8 mouse cellular contexts compared by ENCODE assay signal in the genomic region with DNA sequence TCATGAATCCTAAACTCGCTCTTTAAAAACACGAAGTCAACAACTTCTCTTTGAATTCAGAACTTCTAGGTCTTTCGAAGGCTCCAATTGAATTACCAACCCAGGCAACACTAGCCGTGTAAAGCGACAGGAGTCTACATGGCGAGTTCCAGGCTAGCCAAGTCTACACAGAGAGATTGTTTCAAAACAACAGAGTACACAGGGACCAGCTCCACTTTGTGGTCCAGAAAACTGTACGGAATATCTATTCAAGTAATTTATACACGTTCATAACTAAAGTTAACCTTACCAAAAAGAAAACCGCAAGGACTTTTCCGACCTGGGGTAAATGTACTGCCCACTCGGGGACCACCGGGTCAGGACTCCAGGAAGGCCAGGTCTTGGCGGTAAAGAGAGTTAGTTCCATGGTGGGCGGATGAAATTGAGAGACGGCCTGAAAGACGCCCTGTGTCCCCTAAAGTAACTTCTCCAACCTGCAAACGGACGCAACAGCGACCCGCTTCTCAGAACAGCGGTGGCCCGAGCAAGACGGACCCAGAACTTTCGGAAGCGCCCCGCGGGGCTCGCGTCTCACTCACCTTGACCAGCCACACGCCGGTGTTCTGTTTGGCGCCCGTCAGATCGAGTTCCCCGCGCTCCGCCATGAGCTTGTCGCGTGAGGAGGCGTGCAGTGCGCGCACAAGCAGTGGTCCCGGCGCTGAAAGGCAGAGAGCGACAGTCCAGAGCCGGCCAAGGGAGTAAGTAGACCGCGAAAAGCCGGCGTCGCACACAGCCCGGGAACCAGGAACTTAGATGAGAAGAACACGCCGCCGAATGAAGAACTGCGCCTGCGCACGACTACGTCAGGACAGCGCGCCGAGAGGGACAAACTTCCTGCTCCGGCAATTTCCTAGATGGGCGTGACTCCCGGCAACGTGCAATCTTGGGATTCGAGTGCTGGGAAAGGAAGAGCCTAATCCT. TPM values are rescaled to one million over a fixed set of nuclear protein-coding genes. Genes with fewer than 3 reads are reported as not detected.
DNase-seq lines count a peak whose midpoint lies in the region; ATAC-seq and TF ChIP-seq lines count a peak whose summit lies in the region.

Gene Gtf2f2, minus strand, starts transcription at position 764 of the 960 bp plus-strand sequence.

- peak; percentile 90 for DNase-seq in 3T3-L1 (ENCODE audit: low read depth, low spot score)
- DNase-seq in adrenal gland, postnatal 4 days (ENCODE audit: low spot score in 2 of 2), result peak; percentile 93 to 98
- peak; percentile 96 for DNase-seq in embryonic facial prominence, embryonic 14.5 days (ENCODE audit: low spot score)
- DNase-seq in heart, adult 2 months, result peak; percentile 92 to 98
- DNase-seq in kidney, adult 8-10 months, result peak; percentile 90 to 94
- DNase-seq in spleen, postnatal 10 days (ENCODE audit: low spot score in 2 of 2), result peak; percentile 91 to 92

- H3K9ac ChIP-seq in embryonic facial prominence, embryonic 14.5 days (ENCODE audit: low read depth, low read length), result peak within 1 kb of the TSS; percentile 88
- peak within 1 kb of the TSS; percentile 85 for H3K9ac ChIP-seq in heart, adult 2 months (ENCODE audit: low read depth, low read length)
- H3K9ac ChIP-seq in limb, embryonic 13.5 days, result peak within 1 kb of the TSS; percentile 88
- peak within 1 kb of the TSS; percentile 68 for H3K9ac ChIP-seq in midbrain, embryonic 16.5 days (ENCODE audit: low read depth, low read length)

- peak within 1 kb of the TSS; percentile 85 for H3K27ac ChIP-seq in embryonic facial prominence, embryonic 14.5 days (replicated peaks; ENCODE audit: low read depth, low read length)
- peak within 1 kb of the TSS; percentile 62 for H3K27ac ChIP-seq in heart, adult 2 months
- H3K27ac ChIP-seq in limb, embryonic 13.5 days, result peak within 1 kb of the TSS; percentile 81
- H3K27ac ChIP-seq in midbrain, embryonic 16.5 days (ENCODE audit: low read length), result peak within 1 kb of the TSS; percentile 73

- no peak for TF ChIP-seq CTCF in heart, adult 2 months (IDR thresholded peaks at IDR 0.05)

- H3K4me3 ChIP-seq in embryonic facial prominence, embryonic 14.5 days (ENCODE audit: low read depth, low read length), result peak within 1 kb of the TSS; percentile 94
- peak within 1 kb of the TSS; percentile 75 for H3K4me3 ChIP-seq in heart, adult 2 months
- H3K4me3 ChIP-seq in limb, embryonic 13.5 days, result peak within 1 kb of the TSS; percentile 93
- peak within 1 kb of the TSS; percentile 84 for H3K4me3 ChIP-seq in midbrain, embryonic 16.5 days (ENCODE audit: low read depth, low read length)

- peaks cover 10% of the 10 kb centered on the region; the same call in 1 of the 2 replicates for H3K36me3 ChIP-seq in embryonic facial prominence, embryonic 14.5 days (ENCODE audit: control insufficient read depth, insufficient read depth, low read length)
- no peaks in the 10 kb centered on the region for H3K36me3 ChIP-seq in heart, adult 2 months (ENCODE audit: control insufficient read depth, insufficient read depth, low read length)
- H3K36me3 ChIP-seq in limb, embryonic 13.5 days, result peaks cover 11% of the 10 kb centered on the region; the same call in 1 of the 2 replicates
- no peaks in the 10 kb centered on the region for H3K36me3 ChIP-seq in midbrain, embryonic 16.5 days (ENCODE audit: control insufficient read depth, insufficient read depth, low read length)

- ATAC-seq in embryonic facial prominence, embryonic 14.5 days (ENCODE audit: low read depth), result peak; percentile 95
- ATAC-seq in limb, embryonic 13.5 days (ENCODE audit: low FRiP score, low read depth), result peak; percentile 89
- ATAC-seq in midbrain, embryonic 16.5 days, result peak; percentile 95

- intact Hi-C loops in heart, adult 2 months (cut with DNase I), result no loop called here

- peak within 1 kb of the TSS; percentile 80 for H3K4me2 ChIP-seq in embryonic facial prominence, embryonic 14.5 days (ENCODE audit: low read depth, low read length)
- peak within 1 kb of the TSS; percentile 83 for H3K4me2 ChIP-seq in limb, embryonic 13.5 days (replicated peaks)
- peak within 1 kb of the TSS; percentile 80 for H3K4me2 ChIP-seq in midbrain, embryonic 16.5 days (ENCODE audit: low read length)

- no peaks in the 10 kb centered on the region for H3K27me3 ChIP-seq in embryonic facial prominence, embryonic 14.5 days (replicated peaks; ENCODE audit: control insufficient read depth, insufficient read depth, low read length)
- no peaks in the 10 kb centered on the region for H3K27me3 ChIP-seq in heart, adult 2 months (ENCODE audit: control insufficient read depth, insufficient read depth, low read length)
- H3K27me3 ChIP-seq in limb, embryonic 13.5 days, result no peaks in the 10 kb centered on the region
- H3K27me3 ChIP-seq in midbrain, embryonic 16.5 days (ENCODE audit: control insufficient read depth, insufficient read depth, low read depth, low read length), result no peaks in the 10 kb centered on the region

- peaks cover 2% of the 10 kb centered on the region; the same call in 1 of the 2 replicates for H3K79me2 ChIP-seq in heart, adult 2 months (replicated peaks; ENCODE audit: control insufficient read depth, insufficient read depth, low read length)

- peaks cover 15% of the 10 kb centered on the region; the same call in 1 of the 2 replicates for H3K4me1 ChIP-seq in embryonic facial prominence, embryonic 14.5 days (ENCODE audit: control insufficient read depth, insufficient read depth, low read length)
- no peaks in the 10 kb centered on the region for H3K4me1 ChIP-seq in heart, adult 2 months (ENCODE audit: control insufficient read depth, insufficient read depth, low read length)
- H3K4me1 ChIP-seq in limb, embryonic 13.5 days, result peaks cover 22% of the 10 kb centered on the region
- peaks cover 19% of the 10 kb centered on the region for H3K4me1 ChIP-seq in midbrain, embryonic 16.5 days (ENCODE audit: control insufficient read depth, insufficient read depth, low read length)

- TF ChIP-seq EP300 in heart, adult 2 months (IDR thresholded peaks at IDR 0.05; ENCODE audit: insufficient read depth, low read depth, low read length), result peak; percentile 85; the same call in 1 of the 2 replicates

- 1% methylated on average over 64 of the region's 67 CpGs for WGBS in embryonic facial prominence, embryonic 14.5 days
- WGBS in heart, adult 2 months, result 1% methylated on average over 67 of the region's 67 CpGs
- 1% methylated on average over 67 of the region's 67 CpGs for WGBS in limb, embryonic 13.5 days
- 1% methylated on average over 63 of the region's 67 CpGs for WGBS in midbrain, embryonic 16.5 days

- H3K9me3 ChIP-seq in embryonic facial prominence, embryonic 14.5 days (ENCODE audit: control insufficient read depth, low read length), result no peaks in the 10 kb centered on the region
- no peaks in the 10 kb centered on the region for H3K9me3 ChIP-seq in limb, embryonic 13.5 days
- H3K9me3 ChIP-seq in midbrain, embryonic 16.5 days (replicated peaks; ENCODE audit: control insufficient read depth, low read length, poor library complexity, severe bottlenecking), result no peaks in the 10 kb centered on the region

- peak; percentile 40; the same call in 1 of the 2 replicates for TF ChIP-seq POLR2A in heart, adult 2 months (IDR thresholded peaks at IDR 0.05; ENCODE audit: insufficient read depth, low read depth, low read length)

RNA-seq across cellular contexts. Expression of gene Gtf2f2, which starts in this region (rescaled TPM):
- 10 to 100 TPM; 28.6 to 31.0 TPM for total RNA-seq in adrenal gland, postnatal 4 days (2021)
- 29.8 and 34.9 TPM in 2 replicates for polyA plus RNA-seq in embryonic facial prominence, embryonic 14.5 days (2014; fragmentation: Nextera tagmentation; extraction: Ambion mirVana)
- 10 to 100 TPM; 10.2 to 12.3 TPM for total RNA-seq in heart, adult 2 months (2021)
- 2.6 and 3.3 TPM in 2 replicates for polyA plus RNA-seq in heart, adult 2 months (2012; rRNA removed)
- polyA plus RNA-seq in limb, embryonic 13.5 days (2015; fragmentation: Nextera tagmentation; extraction: Ambion mirVana), result 41.4 TPM in 2 replicates
- 37.2 and 39.2 TPM in 2 replicates for polyA plus RNA-seq in midbrain, embryonic 16.5 days (2015; fragmentation: Nextera tagmentation; extraction: Ambion mirVana)

Comparison
In these comparisons a context has a peak if more than half of its experiments do, and no peak if none do; other contexts are left out.
1. Peak in every context shown above with its lines: DNase-seq, ATAC-seq, H3K4me3 ChIP-seq and H3K27ac ChIP-seq.